Mouse (Mus musculus): ENCODE data around the gene Zfp935. TPM values are rescaled to one million over a fixed set of nuclear protein-coding genes. Genes with fewer than 3 reads are reported as not detected.

Zfp935 gene
- polyA plus RNA-seq (2014; fragmentation: Illumina TruSeq; extraction: RNeasy Lipid Tissue Mini Kit (QIAGEN cat#74804); ENCODE audit: low read depth, low replicate concordance): 18.3 TPM

GRCm38 (mm10) chr13:62558189-62559110 is at the start of gene Zfp935:
Zfp935 (minus strand) TSS chr13:62558511.

GRCm38 (mm10) chr13:62571099-62571498 is 12.8 kb upstream of the Zfp935 start, which contains the start of gene Zfp934:
Zfp934 (minus strand) TSS chr13:62571199.

GRCm38 (mm10) chr13:62466424-62467334 is 91.6 kb downstream of the Zfp935 start, which contains the start of gene Gm49359:
Gm49359 (minus strand) TSS chr13:62466832.

Other genes with a start within 250 kb of the Zfp935 start
- gene Gm3604, start 175.3 kb downstream of the Zfp935 start, polyA plus RNA-seq (2014; fragmentation: Illumina TruSeq; extraction: RNeasy Lipid Tissue Mini Kit (QIAGEN cat#74804); ENCODE audit: low read depth, low replicate concordance): 7.7 TPM
- gene Gm49359, start 91.7 kb downstream of the Zfp935 start, polyA plus RNA-seq (2014; fragmentation: Illumina TruSeq; extraction: RNeasy Lipid Tissue Mini Kit (QIAGEN cat#74804); ENCODE audit: low read depth, low replicate concordance): 25.4 TPM
- 26.4 TPM for gene Zfp934, start 12.7 kb upstream of the Zfp935 start, polyA plus RNA-seq (2014; fragmentation: Illumina TruSeq; extraction: RNeasy Lipid Tissue Mini Kit (QIAGEN cat#74804); ENCODE audit: low read depth, low replicate concordance)
- 5.7 TPM for gene 6720489N17Rik, start 65.7 kb upstream of the Zfp935 start, polyA plus RNA-seq (2014; fragmentation: Illumina TruSeq; extraction: RNeasy Lipid Tissue Mini Kit (QIAGEN cat#74804); ENCODE audit: low read depth, low replicate concordance)
- 20.1 TPM for gene Platr25, start 202.2 kb upstream of the Zfp935 start, polyA plus RNA-seq (2014; fragmentation: Illumina TruSeq; extraction: RNeasy Lipid Tissue Mini Kit (QIAGEN cat#74804); ENCODE audit: low read depth, low replicate concordance)
- gene Gm5141, start 227.3 kb upstream of the Zfp935 start, polyA plus RNA-seq (2014; fragmentation: Illumina TruSeq; extraction: RNeasy Lipid Tissue Mini Kit (QIAGEN cat#74804); ENCODE audit: low read depth, low replicate concordance): 9.4 TPM